Mouse (Mus musculus): ENCODE measurements at regions not wholly inside any gene's neighbourhood (a gene's known extent, or its start where the extent isn't known, plus 50 kb on each side); places are given as distances from the start of the nearest gene placed in this dataset.

- DNase-seq = no peak
Observed at GRCm38 (mm10) chr1:156990567-156991494, 51.4 kb upstream of the Ralgps2 start.

- no peak for DNase-seq
Observed at GRCm38 (mm10) chr1:156990112-156990511, 50.7 kb upstream of the Ralgps2 start.

- no peak for DNase-seq
Observed at GRCm38 (mm10) chr1:156989149-156989785, 49.8 kb upstream of the Ralgps2 start.

Data from kidney, adult 8-10 months (tissue).